Mouse (Mus musculus): ENCODE results near the gene Pex11b.

DNA sequence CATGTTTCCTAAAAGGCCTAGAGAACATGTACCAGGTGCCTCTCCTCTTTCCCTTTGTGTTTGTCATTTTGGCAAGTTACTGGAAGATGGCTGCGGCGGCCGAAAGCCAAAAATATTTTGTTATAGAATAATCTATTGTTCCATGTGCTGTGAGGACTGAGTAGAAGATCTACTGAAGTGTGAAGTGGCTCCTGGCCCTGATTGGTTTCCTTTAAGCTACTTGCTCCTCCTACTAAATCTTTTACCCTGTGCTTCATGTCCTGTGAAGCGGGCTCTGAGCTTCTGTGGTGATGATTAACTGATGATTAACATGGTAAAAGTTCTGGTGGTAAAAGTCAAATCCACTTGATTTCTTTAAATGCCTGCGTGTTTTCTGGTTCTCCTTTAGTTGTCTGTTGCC lies 31.7 kb downstream of the Pex11b start:
- TF ChIP-seq E2F4 (IDR thresholded peaks at IDR 0.05; ENCODE audit: insufficient read depth) (no peak), MYOD1 (IDR thresholded peaks at IDR 0.05; ENCODE audit: control insufficient read depth in 1 of 3, insufficient read length in 2 of 3, low read depth in 2 of 3) (no peak), USF1 (IDR thresholded peaks at IDR 0.05; ENCODE audit: low read depth) (no peak), POLR2A (IDR thresholded peaks at IDR 0.05; ENCODE audit: insufficient read length, low read depth) (no peak), REST (IDR thresholded peaks at IDR 0.05; ENCODE audit: insufficient read depth, insufficient read length) (no peak), MAX (IDR thresholded peaks at IDR 0.05; ENCODE audit: low read depth) (no peak), TCF12 (IDR thresholded peaks at IDR 0.05; ENCODE audit: insufficient read depth, poor library complexity, severe bottlenecking) (no peak)
